Mouse (Mus musculus) megakaryocyte, embryonic 14.5 days (primary cell): ENCODE measurements around the gene Vps13c. TPM values are rescaled to one million over a fixed set of nuclear protein-coding genes. Genes with fewer than 3 reads are reported as not detected.

Experiments used
- H3K27me3 ChIP-seq: replicated peaks from 2 replicates; pipeline ENCODE3; 2012; ENCODE audit warnings: inconsistent platforms
- H3K36me3 ChIP-seq: replicated peaks from 2 replicates; pipeline ENCODE3; 2012; ENCODE audit warnings: low read length, inconsistent platforms, mixed read lengths
- H3K4me1 ChIP-seq: 2 replicates; pipeline ENCODE4 v1.6.1; 2012; ENCODE audit warnings: inconsistent platforms
- H3K4me3 ChIP-seq: replicated peaks from 2 replicates; pipeline ENCODE3; 2012; ENCODE audit warnings: moderate library complexity, mild to moderate bottlenecking, inconsistent platforms
- H3K9me3 ChIP-seq: 2 replicates; pipeline ENCODE4 v1.6.1; 2012; ENCODE audit warnings: inconsistent platforms
- FLI1 ChIP-seq: IDR thresholded peaks from 2 replicates; pipeline ENCODE4 v1.6.1; 2012; ENCODE audit warnings: low read length, inconsistent platforms, mixed read lengths
- GATA1 ChIP-seq: IDR thresholded peaks from 3 replicates; pipeline ENCODE4 v1.6.1; 2012; ENCODE audit warnings: mixed read lengths, low read length, inconsistent platforms, borderline replicate concordance
- polyA plus RNA-seq: library from polyadenylated mRNA; stranded (reverse); fragments of >175 nt; gene quantifications from 2 replicates; pipeline ENCODE4 v1.2.3, GENCODE M21; 2012; ENCODE audit warnings: low replicate concordance; ENCODE audit not compliant: insufficient read depth

Vps13c gene
- polyA plus RNA-seq, 1 experiment: 2.4 TPM

DNA sequence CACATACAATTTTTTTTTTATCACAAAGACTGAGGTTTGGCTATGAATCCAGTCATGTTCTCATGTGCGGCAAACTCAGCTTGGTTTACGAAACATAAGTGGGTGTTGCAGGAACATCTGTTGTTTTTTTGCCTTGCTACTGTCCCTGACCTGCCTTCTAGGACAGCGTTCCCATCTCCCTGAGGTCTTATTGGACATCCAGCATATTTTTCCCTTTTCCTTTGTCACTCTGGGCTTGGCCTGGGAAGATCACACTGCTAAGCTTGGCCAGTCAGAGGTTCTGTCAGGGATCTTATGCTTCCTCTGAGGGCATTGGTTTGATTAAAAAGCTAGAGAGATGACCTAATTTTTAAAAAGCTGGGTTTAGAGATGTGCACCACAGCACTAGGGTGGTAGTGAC, 29.1 kb upstream of the Vps13c start:
- TF ChIP-seq FLI1 (no peak), GATA1 (no peak)
- Histone ChIP-seq H3K4me1 (peaks cover 10% of the 10 kb centered on the region; the same call in 1 of the 2 replicates), H3K36me3 (no peaks in the 10 kb centered on the region), H3K4me3 (no peak overlapping the region), H3K9me3 (peaks cover 10% of the 10 kb centered on the region), H3K27me3 (peaks cover 4% of the 10 kb centered on the region)

GRCm38 (mm10) chr9:67813171-67813570, 27.0 kb upstream of the Vps13c start:
- no peak for TF ChIP-seq GATA1
- TF ChIP-seq FLI1: no peak
- H3K4me3 ChIP-seq: no peak overlapping the region
- peaks cover 13% of the 10 kb centered on the region; the same call in 1 of the 2 replicates for H3K4me1 ChIP-seq
- no peaks in the 10 kb centered on the region for H3K36me3 ChIP-seq
- H3K9me3 ChIP-seq: peaks cover 10% of the 10 kb centered on the region
- H3K27me3 ChIP-seq: peaks cover 4% of the 10 kb centered on the region

GRCm38 (mm10) chr9:67813665-67814337, 26.4 kb upstream of the Vps13c start:
- no peaks in the 10 kb centered on the region for H3K36me3 ChIP-seq
- H3K4me3 ChIP-seq: no peak overlapping the region
- H3K4me1 ChIP-seq: peaks cover 13% of the 10 kb centered on the region; the same call in 1 of the 2 replicates
- peaks cover 10% of the 10 kb centered on the region for H3K9me3 ChIP-seq
- peaks cover 4% of the 10 kb centered on the region for H3K27me3 ChIP-seq
- TF ChIP-seq FLI1 (no peak), GATA1 (no peak)

DNA sequence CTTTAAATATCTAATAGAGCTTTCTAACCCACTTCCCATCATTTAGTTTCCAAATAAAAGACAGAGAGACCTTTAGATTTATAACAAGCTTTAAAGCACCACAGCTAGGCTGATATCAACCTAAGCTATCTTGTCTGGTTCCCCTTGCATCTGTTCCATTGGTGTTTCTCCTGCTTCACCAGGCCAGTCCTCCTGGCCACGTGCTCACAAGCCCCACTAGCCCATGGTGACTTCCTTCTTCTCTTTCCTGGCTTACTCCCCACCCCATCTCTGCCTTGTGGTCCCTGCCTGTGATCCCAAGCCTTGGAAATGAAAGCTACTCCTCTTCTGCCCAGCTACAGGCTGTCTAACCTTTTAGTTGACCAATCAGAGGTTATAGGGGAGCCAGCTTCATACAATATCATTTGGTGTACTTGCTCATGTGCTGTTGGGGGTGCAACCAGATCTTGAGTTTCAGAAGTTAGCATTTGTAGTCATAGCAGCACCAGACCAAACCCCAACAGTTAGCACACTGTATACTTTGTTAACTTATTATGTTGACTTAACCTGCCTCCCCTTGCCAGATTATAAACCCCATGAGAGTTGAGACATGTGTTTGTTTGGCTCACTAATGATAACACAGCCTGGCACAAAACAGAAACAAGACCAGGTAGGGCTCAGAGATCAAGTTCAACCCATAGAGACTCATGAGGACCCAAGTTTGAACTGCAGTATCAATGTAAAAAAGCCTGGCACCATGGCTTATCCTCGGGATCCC, 23.8 kb upstream of the Vps13c start:
- H3K9me3 ChIP-seq: peaks cover 16% of the 10 kb centered on the region

GRCm38 (mm10) chr9:67817898-67818667, 22.1 kb upstream of the Vps13c start:
- TF ChIP-seq GATA1: no peak
- no peak for TF ChIP-seq FLI1
- no peak overlapping the region for H3K4me3 ChIP-seq
- H3K36me3 ChIP-seq: no peaks in the 10 kb centered on the region
- peaks cover 8% of the 10 kb centered on the region for H3K9me3 ChIP-seq
- H3K27me3 ChIP-seq: peaks cover 2% of the 10 kb centered on the region
- H3K4me1 ChIP-seq: peaks cover 9% of the 10 kb centered on the region; the same call in 1 of the 2 replicates

More for the DNA sequence above, 23.8 kb upstream of the Vps13c start:
- TF ChIP-seq FLI1: no peak
- no peak for TF ChIP-seq GATA1
- Histone ChIP-seq H3K27me3 (peaks cover 4% of the 10 kb centered on the region), H3K4me1 (peaks cover 9% of the 10 kb centered on the region; the same call in 1 of the 2 replicates), H3K36me3 (no peaks in the 10 kb centered on the region), H3K4me3 (no peak overlapping the region)

DNA sequence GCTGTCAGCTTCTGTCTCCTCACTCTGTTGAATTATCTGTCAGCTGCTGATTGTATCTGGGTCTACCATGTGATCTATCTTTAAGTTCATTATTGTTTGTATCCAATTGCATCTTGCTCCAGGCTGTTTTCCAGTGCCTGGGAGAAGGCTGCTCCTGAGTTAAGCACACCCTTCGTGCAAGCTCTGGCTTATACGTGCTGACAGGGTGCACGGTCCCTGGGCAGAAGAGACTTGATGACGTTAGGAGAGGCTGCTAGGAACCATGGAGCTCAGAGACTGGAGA, 21.6 kb upstream of the Vps13c start:
- Histone ChIP-seq H3K36me3 (no peaks in the 10 kb centered on the region), H3K27me3 (peaks cover 3% of the 10 kb centered on the region), H3K4me3 (no peak overlapping the region), H3K4me1 (peaks cover 9% of the 10 kb centered on the region; the same call in 1 of the 2 replicates), H3K9me3 (peaks cover 6% of the 10 kb centered on the region)
- TF ChIP-seq GATA1 (no peak), FLI1 (no peak)

DNA sequence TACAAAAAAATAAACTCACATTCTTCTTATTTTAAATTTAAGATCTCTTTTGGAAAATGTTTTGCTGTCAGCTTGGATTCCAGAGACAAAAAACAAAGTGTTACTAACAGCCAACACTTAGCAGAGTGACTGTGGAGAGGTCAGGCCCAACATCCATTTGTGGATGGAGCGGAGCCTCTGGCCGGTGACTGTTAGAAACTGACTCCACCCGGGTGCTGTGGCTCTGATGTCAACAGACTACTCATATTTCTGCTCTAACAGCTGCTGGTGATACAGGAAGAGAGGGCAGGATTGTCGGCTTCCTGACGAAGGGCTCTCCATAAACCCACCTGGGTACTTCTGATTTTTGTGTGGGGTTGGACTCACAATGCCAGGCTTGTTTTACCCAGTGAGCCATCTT, 17.1 kb upstream of the Vps13c start:
- H3K36me3 ChIP-seq: no peaks in the 10 kb centered on the region
- H3K4me3 ChIP-seq: no peak overlapping the region
- peaks cover 5% of the 10 kb centered on the region for H3K27me3 ChIP-seq
- H3K9me3 ChIP-seq: peaks cover 10% of the 10 kb centered on the region
- TF ChIP-seq FLI1 (no peak), GATA1 (no peak)
- H3K4me1 ChIP-seq: no peaks in the 10 kb centered on the region

GRCm38 (mm10) chr9:67825527-67825926, 14.7 kb upstream of the Vps13c start:
- TF ChIP-seq GATA1 (no peak), FLI1 (no peak)
- Histone ChIP-seq H3K27me3 (peaks cover 22% of the 10 kb centered on the region), H3K4me3 (no peak overlapping the region), H3K4me1 (peaks cover 2% of the 10 kb centered on the region), H3K9me3 (peaks cover 4% of the 10 kb centered on the region; the same call in 1 of the 2 replicates), H3K36me3 (no peaks in the 10 kb centered on the region)

DNA sequence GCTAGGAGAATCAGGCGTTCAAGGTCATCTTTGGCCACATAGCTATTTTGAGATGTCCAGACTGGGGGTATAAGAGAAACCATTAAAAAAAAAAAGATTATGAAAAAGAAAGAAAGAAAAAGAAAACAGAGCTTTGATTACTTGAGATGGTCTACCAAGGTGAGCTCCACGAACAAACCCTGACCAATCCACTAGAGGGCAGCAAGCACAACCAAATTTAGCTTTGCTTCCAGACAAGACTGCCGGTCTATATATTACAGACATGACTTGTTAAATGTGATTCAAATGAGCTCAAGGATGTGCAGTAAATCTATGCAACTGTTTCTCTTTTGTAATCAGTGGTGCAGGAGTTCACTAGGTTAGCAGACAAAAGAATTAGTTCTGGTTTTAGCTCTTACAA, 12.0 kb upstream of the Vps13c start:
- no peaks in the 10 kb centered on the region for H3K36me3 ChIP-seq
- H3K27me3 ChIP-seq: peaks cover 44% of the 10 kb centered on the region
- no peak overlapping the region for H3K4me3 ChIP-seq
- H3K9me3 ChIP-seq: peaks cover 4% of the 10 kb centered on the region; the same call in 1 of the 2 replicates
- H3K4me1 ChIP-seq: peaks cover 21% of the 10 kb centered on the region
- no peak for TF ChIP-seq GATA1
- TF ChIP-seq FLI1: no peak
